Mouse (Mus musculus) midbrain, embryonic 10.5 days (tissue): ENCODE measurements at regions not wholly inside any gene's neighbourhood (a gene's known extent, or its start where the extent isn't known, plus 50 kb on each side); places are given as distances from the start of the nearest gene placed in this dataset.

Source experiments
- DNase-seq: peaks from one replicate; pipeline ENCODE4 v3.0.0-alpha.2; 2017; ENCODE audit warnings: low spot score
- H3K27ac ChIP-seq: fragments of 300-500 bp; sonication (generic); replicated peaks from 2 replicates; pipeline ENCODE4 v1.5.1; 2016; ENCODE audit warnings: mild to moderate bottlenecking
- H3K27me3 ChIP-seq: fragments of 300-500 bp; sonication (generic); 2 replicates; pipeline ENCODE4 v1.6.1; 2016; ENCODE audit warnings: low read depth, mild to moderate bottlenecking; ENCODE audit not compliant: poor library complexity, severe bottlenecking
- H3K36me3 ChIP-seq: fragments of 300-500 bp; sonication (generic); 2 replicates; pipeline ENCODE4 v1.6.1; 2016; ENCODE audit warnings: mild to moderate bottlenecking, moderate library complexity
- H3K4me1 ChIP-seq: fragments of 300-500 bp; sonication (generic); 2 replicates; pipeline ENCODE4 v1.6.1; 2016
- H3K4me3 ChIP-seq: fragments of 300-500 bp; sonication (generic); 2 replicates; pipeline ENCODE4 v1.5.1; 2016; ENCODE audit warnings: mild to moderate bottlenecking, moderate library complexity
- H3K9me3 ChIP-seq: fragments of 300-500 bp; sonication (generic); replicated peaks from 2 replicates; pipeline ENCODE4 v1.6.1; 2016; ENCODE audit warnings: mild to moderate bottlenecking
- WGBS: fragments of 180-500 bp; shearing (Covaris S2); methylation state at CpG from one replicate; pipeline ENCODE4 v1.1.7; 2016; 5-methylcytosine and 5-hydroxymethylcytosine counted together

DNA sequence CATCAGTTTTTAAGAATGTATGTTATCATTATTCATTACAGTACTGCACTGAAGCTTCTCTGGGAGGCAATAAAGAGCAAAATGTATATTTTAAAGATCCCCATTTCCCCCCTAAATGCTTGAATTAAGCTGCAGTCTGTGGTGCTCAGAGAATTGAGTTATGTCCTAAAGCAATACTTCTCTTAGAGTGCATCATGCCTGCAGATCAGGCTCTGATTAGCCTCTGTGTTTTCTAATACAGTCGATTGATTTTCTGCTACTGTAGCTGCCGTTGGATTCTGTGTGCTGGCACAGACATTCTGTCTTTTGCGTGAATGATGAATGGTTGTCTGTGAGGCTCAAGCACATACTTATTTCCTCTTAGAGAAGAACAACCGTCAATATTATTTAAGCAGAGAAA, 505.4 kb downstream of the Pdha2 start:
- Histone ChIP-seq H3K27me3 (no peaks in the 10 kb centered on the region), H3K36me3 (no peaks in the 10 kb centered on the region), H3K4me1 (no peaks in the 10 kb centered on the region), H3K9me3 (no peaks in the 10 kb centered on the region), H3K4me3 (no peak overlapping the region), H3K27ac (no peak overlapping the region)
- DNase-seq = no peak
- 90% methylated on average over 4 of the region's 4 CpGs for WGBS

- Histone ChIP-seq H3K36me3 (no peaks in the 10 kb centered on the region), H3K4me1 (no peaks in the 10 kb centered on the region), H3K9me3 (no peaks in the 10 kb centered on the region), H3K27ac (no peak overlapping the region), H3K4me3 (no peak overlapping the region), H3K27me3 (no peaks in the 10 kb centered on the region)
- no peak for DNase-seq
- 93% methylated on average over 3 of the region's 3 CpGs for WGBS
These were observed 506.6 kb downstream of the Pdha2 start for GRCm38 (mm10) chr3:140705536-140705935.

- H3K27ac ChIP-seq = no peak overlapping the region
- no peaks in the 10 kb centered on the region for H3K27me3 ChIP-seq
- WGBS = 75% methylated on average over 5 of the region's 5 CpGs
- H3K4me1 ChIP-seq = no peaks in the 10 kb centered on the region
- no peaks in the 10 kb centered on the region for H3K36me3 ChIP-seq
- H3K9me3 ChIP-seq = no peaks in the 10 kb centered on the region
- no peak overlapping the region for H3K4me3 ChIP-seq
- no peak for DNase-seq
These were observed 509.2 kb downstream of the Pdha2 start for GRCm38 (mm10) chr3:140702929-140703328.

DNA sequence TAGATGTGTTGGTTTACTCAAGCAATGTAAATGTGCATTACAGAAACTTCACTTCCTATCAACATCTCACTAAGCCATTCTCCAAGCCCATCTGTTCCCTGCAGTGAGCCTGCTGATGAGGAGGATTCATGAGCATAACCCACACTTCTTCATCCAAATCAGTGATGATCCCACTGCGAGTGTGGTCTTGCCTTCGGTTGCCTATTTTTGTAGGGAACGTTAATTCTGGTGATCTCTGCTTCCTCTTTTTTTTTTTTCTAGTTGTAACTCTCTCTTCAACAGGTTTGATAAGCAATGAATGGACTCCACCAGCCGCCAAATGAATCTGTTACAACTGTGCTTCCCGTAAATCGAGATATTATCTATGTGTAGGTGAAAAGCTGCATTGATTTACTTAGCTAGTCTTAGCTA, 509.9 kb downstream of the Pdha2 start:
- Histone ChIP-seq H3K4me3 (no peak overlapping the region), H3K27me3 (no peaks in the 10 kb centered on the region), H3K27ac (no peak overlapping the region), H3K4me1 (peaks cover 6% of the 10 kb centered on the region), H3K9me3 (no peaks in the 10 kb centered on the region), H3K36me3 (no peaks in the 10 kb centered on the region)
- WGBS = 93% methylated on average over 6 of the region's 6 CpGs
- no peak for DNase-seq

GRCm38 (mm10) chr3:140697295-140697694, 514.9 kb downstream of the Pdha2 start:
- Histone ChIP-seq H3K36me3 (no peaks in the 10 kb centered on the region), H3K4me1 (peaks cover 14% of the 10 kb centered on the region), H3K4me3 (no peak overlapping the region), H3K27ac (no peak overlapping the region), H3K9me3 (no peaks in the 10 kb centered on the region), H3K27me3 (no peaks in the 10 kb centered on the region)
- 19% methylated on average over 3 of the region's 3 CpGs for WGBS
- DNase-seq = peak; percentile 19

- no peaks in the 10 kb centered on the region for H3K36me3 ChIP-seq
- H3K9me3 ChIP-seq = no peaks in the 10 kb centered on the region
- 87% methylated on average over 3 of the region's 3 CpGs for WGBS
- H3K27me3 ChIP-seq = no peaks in the 10 kb centered on the region
- H3K4me1 ChIP-seq = no peaks in the 10 kb centered on the region
- no peak overlapping the region for H3K4me3 ChIP-seq
- no peak overlapping the region for H3K27ac ChIP-seq
- no peak for DNase-seq
These were observed 529.4 kb downstream of the Pdha2 start for GRCm38 (mm10) chr3:140682794-140683193.

GRCm38 (mm10) chr3:140645785-140646388, 566.3 kb downstream of the Pdha2 start:
- H3K4me3 ChIP-seq = no peak overlapping the region
- no peak for DNase-seq
- H3K36me3 ChIP-seq = no peaks in the 10 kb centered on the region
- H3K9me3 ChIP-seq = no peaks in the 10 kb centered on the region
- H3K27me3 ChIP-seq = no peaks in the 10 kb centered on the region
- 82% methylated on average over 9 of the region's 9 CpGs for WGBS
- no peaks in the 10 kb centered on the region for H3K4me1 ChIP-seq
- H3K27ac ChIP-seq = no peak overlapping the region

- H3K36me3 ChIP-seq = no peaks in the 10 kb centered on the region
- H3K27ac ChIP-seq = no peak overlapping the region
- H3K9me3 ChIP-seq = no peaks in the 10 kb centered on the region
- no peaks in the 10 kb centered on the region for H3K4me1 ChIP-seq
- H3K27me3 ChIP-seq = no peaks in the 10 kb centered on the region
- WGBS = 86% methylated on average over 3 of the region's 3 CpGs
- no peak overlapping the region for H3K4me3 ChIP-seq
- no peak for DNase-seq
These were observed 592.3 kb downstream of the Pdha2 start for GRCm38 (mm10) chr3:140619885-140620284.
